Mouse (Mus musculus) heart, postnatal 0 days (tissue): ENCODE measurements at regions not wholly inside any gene's neighbourhood (a gene's known extent, or its start where the extent isn't known, plus 50 kb on each side); places are given as distances from the start of the nearest gene placed in this dataset.

Experiments used
- CTCF ChIP-seq: IDR thresholded peaks from 2 replicates; pipeline ENCODE4 v1.5.1; 2016; ENCODE audit warnings: antibody characterized with exemption, control low read depth, low read depth
- EP300 ChIP-seq: IDR thresholded peaks from 2 replicates; pipeline ENCODE4 v1.6.1; 2016; ENCODE audit warnings: antibody characterized with exemption, low read depth

- TF ChIP-seq CTCF (no peak), EP300 (no peak)
Measured at GRCm38 (mm10) chr4:105422466-105422865, 265.3 kb downstream of the Plpp3 start.
